Mouse (Mus musculus): ENCODE results near the gene Olfr130.

The Olfr130 gene

DNA sequence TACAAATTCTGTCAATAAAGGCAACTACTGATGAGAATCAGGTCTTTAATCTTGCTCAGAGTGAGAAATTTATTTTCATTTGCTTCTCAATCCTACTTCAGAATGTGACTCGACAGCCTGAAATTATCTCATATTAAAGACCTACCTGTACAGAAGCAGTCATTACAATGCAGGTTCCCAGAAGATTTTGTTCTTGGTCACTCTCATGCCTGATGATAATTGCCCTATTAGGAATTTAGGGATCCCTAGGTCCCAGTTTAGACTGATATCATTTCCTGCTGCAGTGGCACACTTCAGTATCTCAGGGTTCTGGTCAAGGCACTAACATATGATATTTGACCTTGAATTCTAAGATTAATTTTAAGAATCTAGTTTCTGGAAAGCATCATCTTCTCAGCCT, at the start of gene Olfr130:
TSS of gene Olfr130 (plus strand) at position 301 of the 400 bp plus-strand sequence.
- DNase-seq (ENCODE audit: inconsistent age in 2 of 2, low spot score in 1 of 2): no peak

DNA sequence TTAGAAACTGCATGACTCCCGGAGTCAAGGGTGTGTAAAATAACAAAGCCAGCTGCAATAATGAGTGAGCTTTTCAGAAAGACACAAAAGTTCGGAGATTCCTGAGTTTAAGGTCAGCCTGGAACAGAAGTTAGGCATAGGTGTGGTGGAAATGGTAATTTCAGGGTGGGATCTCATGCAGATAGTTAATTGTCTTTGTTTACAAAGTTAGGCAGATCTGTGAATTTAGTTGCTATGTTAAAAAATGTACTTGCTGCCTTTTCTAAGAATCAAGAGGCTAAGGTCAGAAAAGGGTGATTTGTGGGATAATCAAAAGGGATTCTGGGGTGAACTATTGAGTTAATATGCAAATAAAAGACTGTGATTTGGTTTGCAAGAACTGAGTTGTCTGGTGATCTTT, 47.4 kb upstream of the Olfr130 start:
- no peak for DNase-seq (ENCODE audit: inconsistent age in 2 of 2, low spot score in 1 of 2)

DNA sequence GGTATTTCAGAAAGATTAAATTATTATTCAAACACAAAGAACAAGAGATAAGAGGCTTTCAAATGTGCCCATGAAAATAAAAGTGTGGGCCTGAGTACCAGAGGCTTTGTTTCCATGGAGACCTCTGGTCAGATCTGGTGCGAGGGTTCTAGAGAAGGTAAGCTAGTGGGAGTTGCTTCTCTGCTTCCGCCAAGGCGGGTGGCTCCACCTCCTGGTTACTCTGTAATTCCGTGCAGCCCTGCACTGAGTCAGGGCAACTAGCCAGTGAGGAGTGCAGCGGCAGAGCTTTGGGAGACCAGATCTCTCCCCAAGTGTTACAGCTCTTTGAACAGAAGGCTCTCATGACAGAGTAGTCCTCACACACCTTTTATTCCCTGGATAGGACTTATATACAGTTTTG, 37.4 kb upstream of the Olfr130 start:
- DNase-seq (ENCODE audit: inconsistent age in 2 of 2, low spot score in 1 of 2): no peak

DNA sequence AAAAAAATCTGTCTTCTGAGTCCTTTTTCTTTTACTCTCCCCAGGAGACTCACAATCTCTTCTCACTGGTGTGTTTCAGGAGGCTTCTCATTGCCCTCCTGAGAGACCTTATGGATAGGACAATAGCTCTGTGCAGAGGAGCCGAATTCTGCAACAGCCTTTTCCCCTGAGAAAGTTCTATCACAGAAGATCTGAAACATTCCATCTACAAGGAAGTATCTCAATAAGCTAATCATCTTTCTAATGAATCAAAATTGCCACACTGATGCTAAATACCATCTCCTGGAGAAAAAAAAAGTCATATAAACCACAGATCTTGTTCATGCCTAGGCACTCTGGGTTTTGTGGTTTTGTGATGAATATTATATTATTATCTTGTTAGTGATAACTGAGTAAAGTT, 3.7 kb upstream of the Olfr130 start, which contains the start of gene Olfr129:
TSS of gene Olfr129 (minus strand) at position 101 of the 400 bp plus-strand sequence.
- no peak for DNase-seq (ENCODE audit: inconsistent age in 2 of 2, low spot score in 1 of 2)

DNA sequence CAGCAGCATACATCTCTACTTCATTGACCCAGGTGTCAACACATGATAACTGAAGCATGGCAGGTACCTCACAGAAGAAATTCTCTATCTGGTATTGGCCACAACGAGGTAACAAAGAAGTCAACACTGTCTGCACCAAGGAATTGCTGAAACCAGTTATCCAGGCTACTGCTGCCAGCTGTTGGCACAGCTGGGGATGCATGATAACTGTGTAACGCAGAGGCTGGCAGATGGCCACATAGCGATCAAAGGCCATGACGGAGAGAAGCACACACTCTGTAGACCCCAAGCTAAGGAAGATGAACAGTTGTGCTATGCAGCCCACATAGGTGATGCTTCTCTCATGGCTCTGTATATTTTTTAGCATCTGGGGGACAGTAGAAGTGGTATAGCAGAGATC, 18.6 kb downstream of the Olfr130 start:
- DNase-seq (ENCODE audit: inconsistent age in 2 of 2, low spot score in 1 of 2): no peak

DNA sequence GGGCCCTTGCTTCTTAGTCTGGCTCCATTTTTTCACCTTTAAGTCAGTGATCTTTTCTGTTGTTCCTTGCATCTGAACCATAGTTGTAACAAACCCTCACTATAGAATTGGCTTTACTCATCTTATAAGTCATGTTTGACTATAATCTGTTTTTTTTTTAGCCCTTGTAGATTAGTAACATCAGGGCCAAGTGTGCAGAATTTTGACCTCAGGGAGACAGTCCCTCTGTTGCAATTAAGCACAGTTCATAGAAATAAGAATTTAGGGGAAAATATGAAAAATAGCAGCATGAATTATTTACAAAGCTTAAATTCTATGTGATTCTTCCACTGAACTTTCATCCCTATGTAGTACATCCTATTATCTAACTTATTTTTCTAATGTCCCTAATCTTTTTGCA, 24.9 kb downstream of the Olfr130 start, which contains the start of gene Olfr131:
TSS of gene Olfr131 (minus strand) at position 101 of the 400 bp plus-strand sequence.
- no peak for DNase-seq (ENCODE audit: inconsistent age in 2 of 2, low spot score in 1 of 2)

All from adrenal gland, adult (tissue).